Mouse (Mus musculus) monocyte, adult 5-6 weeks (primary cell): Measurements from ENCODE around the gene Iqcd. TPM values are rescaled to one million over a fixed set of nuclear protein-coding genes. Genes with fewer than 3 reads are reported as not detected.

Experiments
- ATAC-seq: fragments of 153-309, 156-312 bp; replicated peaks from 2 replicates; pipeline ENCODE4 v1.8.0; 2017; ENCODE audit warnings: mild to moderate bottlenecking; ENCODE audit not compliant: low TSS enrichment, insufficient number of reproducible peaks, severe bottlenecking, poor library complexity, low FRiP score
- total RNA-seq: library from RNA; stranded (forward); fragments of 200-1000, 200-491, 200-594 nt; gene quantifications from 3 replicates; pipeline ENCODE4 v1.2.3, GENCODE M21; 2017

Gene Iqcd
- total RNA-seq, 1 experiment from 2014 or later, result 0.57 TPM

- ATAC-seq, result no peak
Measured at GRCm38 (mm10) chr5:120621078-120621765, 32.4 kb downstream of the Iqcd start.

- no peak for ATAC-seq
Measured at GRCm38 (mm10) chr5:120621846-120622197, 33.0 kb downstream of the Iqcd start.

GRCm38 (mm10) chr5:120622198-120622851 lies 33.5 kb downstream of the Iqcd start:
- ATAC-seq, result no peak

GRCm38 (mm10) chr5:120624427-120624826 lies 35.6 kb downstream of the Iqcd start:
- ATAC-seq, result no peak

- no peak for ATAC-seq
Measured at GRCm38 (mm10) chr5:120626399-120626798, 37.6 kb downstream of the Iqcd start.

- no peak for ATAC-seq
Measured at GRCm38 (mm10) chr5:120627515-120628300, 38.9 kb downstream of the Iqcd start.

GRCm38 (mm10) chr5:120628624-120629023 lies 39.8 kb downstream of the Iqcd start:
- ATAC-seq, result no peak

- no peak for ATAC-seq
Measured at GRCm38 (mm10) chr5:120631128-120631527, 42.3 kb downstream of the Iqcd start.

- ATAC-seq, result no peak
Measured at GRCm38 (mm10) chr5:120631892-120632291, 43.1 kb downstream of the Iqcd start.

- ATAC-seq, result no peak
Measured at GRCm38 (mm10) chr5:120634131-120634530, 45.3 kb downstream of the Iqcd start, which contains the start of gene Cfap73. Cfap73 (minus strand) TSS chr5:120634235.

- no peak for ATAC-seq
Measured at GRCm38 (mm10) chr5:120634860-120635259, 46.0 kb downstream of the Iqcd start.

- no peak for ATAC-seq
Measured at GRCm38 (mm10) chr5:120635633-120636032, 46.8 kb downstream of the Iqcd start.

- no peak for ATAC-seq
Measured at GRCm38 (mm10) chr5:120640094-120640493, 51.3 kb downstream of the Iqcd start.

- ATAC-seq, result no peak
Measured at GRCm38 (mm10) chr5:120643365-120644085, 54.7 kb downstream of the Iqcd start.

GRCm38 (mm10) chr5:120644227-120644626 lies 55.4 kb downstream of the Iqcd start:
- no peak for ATAC-seq

GRCm38 (mm10) chr5:120645851-120646250 lies 57.0 kb downstream of the Iqcd start:
- ATAC-seq, result no peak

GRCm38 (mm10) chr5:120647361-120647760 lies 58.5 kb downstream of the Iqcd start:
- no peak for ATAC-seq

GRCm38 (mm10) chr5:120647814-120648491 lies 59.1 kb downstream of the Iqcd start:
- ATAC-seq, result no peak
